Mouse (Mus musculus) limb, embryonic 15.5 days (tissue): ENCODE measurements around the gene Swt1. TPM values are rescaled to one million over a fixed set of nuclear protein-coding genes. Genes with fewer than 3 reads are reported as not detected.

Experiments
- ATAC-seq: fragments of 200-750 bp; cut with Nextera tagmentation; 2 replicates; pipeline ENCODE4 v1.8.0; 2017; ENCODE audit warnings: low read depth, moderate TSS enrichment; ENCODE audit not compliant: insufficient number of reproducible peaks, low FRiP score, low TSS enrichment
- H3K27ac ChIP-seq: fragments of 300-500 bp; sonication (generic); 2 replicates; pipeline ENCODE4 v1.5.1; 2015; ENCODE audit warnings: moderate library complexity, mild to moderate bottlenecking, inconsistent platforms
- H3K27me3 ChIP-seq: fragments of 300-500 bp; sonication (generic); 2 replicates; pipeline ENCODE4 v1.6.1; 2015; ENCODE audit warnings: inconsistent platforms
- H3K36me3 ChIP-seq: fragments of 300-500 bp; sonication (generic); 2 replicates; pipeline ENCODE4 v1.6.1; 2015; ENCODE audit warnings: inconsistent platforms
- H3K4me1 ChIP-seq: fragments of 300-500 bp; sonication (generic); 2 replicates; pipeline ENCODE4 v1.6.1; 2015; ENCODE audit warnings: inconsistent platforms
- H3K4me2 ChIP-seq: fragments of 300-500 bp; sonication (generic); 2 replicates; pipeline ENCODE4 v1.6.1; 2015; ENCODE audit warnings: mild to moderate bottlenecking, inconsistent platforms
- H3K4me3 ChIP-seq: fragments of 300-500 bp; sonication (generic); 2 replicates; pipeline ENCODE4 v1.5.1; 2015; ENCODE audit warnings: mild to moderate bottlenecking, inconsistent platforms
- H3K9ac ChIP-seq: fragments of 300-500 bp; sonication (generic); 2 replicates; pipeline ENCODE4 v1.6.1; 2015; ENCODE audit warnings: inconsistent platforms
- H3K9me3 ChIP-seq: fragments of 300-500 bp; sonication (generic); 2 replicates; pipeline ENCODE4 v1.6.1; 2016; ENCODE audit warnings: inconsistent platforms
- WGBS: fragments of 180-500 bp; shearing (Covaris S2); methylation state at CpG from one replicate; pipeline ENCODE4 v1.1.7; 2015; 5-methylcytosine and 5-hydroxymethylcytosine counted together
- microRNA-seq: library from miRNA; unstranded; fragments of <30 nt; microRNA quantifications from one replicate; pipeline ENCODE4, GENCODE M21; 2016
- polyA plus RNA-seq: library from polyadenylated mRNA; unstranded; fragments of >200 nt; fragmentation: Nextera tagmentation; extraction: Ambion mirVana; gene quantifications from 2 replicates; pipeline ENCODE4 v1.2.1, GENCODE M21; 2015

Gene Swt1
- polyA plus RNA-seq, 1 experiment from 2014 or later = 25.1 TPM

DNA sequence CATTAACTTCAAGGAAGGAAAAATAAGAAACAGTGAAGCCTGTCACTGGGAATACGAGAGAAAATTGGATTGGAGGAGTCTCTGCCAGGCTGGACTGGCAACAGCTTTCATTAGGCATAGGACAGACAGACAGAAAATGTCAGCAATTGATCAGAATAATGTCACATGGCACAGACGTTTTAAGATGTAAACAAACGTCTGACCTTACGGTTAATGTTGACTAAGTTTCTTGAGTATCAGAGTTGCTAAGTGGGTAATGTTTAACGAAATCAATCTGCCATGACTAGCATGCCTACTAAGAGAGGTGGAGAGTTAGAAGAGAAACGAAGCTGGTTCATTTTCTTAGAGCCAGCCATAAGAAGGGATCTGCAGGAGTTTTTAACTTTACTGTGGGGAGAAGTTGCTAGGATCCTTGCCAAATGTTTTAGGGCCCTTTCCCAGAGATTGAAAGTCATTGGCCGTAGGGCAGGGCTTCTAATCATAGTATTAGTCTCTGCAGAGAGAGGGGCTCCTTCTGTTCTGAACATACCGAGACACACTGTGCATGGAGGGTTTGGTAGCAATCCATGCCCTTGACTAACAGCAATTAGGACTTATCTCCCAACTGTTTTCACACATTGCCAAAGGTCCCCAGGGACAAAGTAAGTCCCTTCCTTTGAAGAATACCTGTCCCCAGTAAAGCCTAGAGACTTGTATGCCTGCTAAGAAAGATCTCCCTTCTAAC, 86.8 kb downstream of the Swt1 start:
- 55% methylated on average over 8 of the region's 8 CpGs for WGBS
- H3K4me2 ChIP-seq = no peak overlapping the region
- H3K36me3 ChIP-seq = no peaks in the 10 kb centered on the region
- no peaks in the 10 kb centered on the region for H3K27me3 ChIP-seq
- H3K27ac ChIP-seq = no peak overlapping the region
- no peaks in the 10 kb centered on the region for H3K9me3 ChIP-seq
- ATAC-seq = no peak
- no peak overlapping the region for H3K9ac ChIP-seq
- peaks cover 16% of the 10 kb centered on the region for H3K4me1 ChIP-seq
- H3K4me3 ChIP-seq = no peak overlapping the region

DNA sequence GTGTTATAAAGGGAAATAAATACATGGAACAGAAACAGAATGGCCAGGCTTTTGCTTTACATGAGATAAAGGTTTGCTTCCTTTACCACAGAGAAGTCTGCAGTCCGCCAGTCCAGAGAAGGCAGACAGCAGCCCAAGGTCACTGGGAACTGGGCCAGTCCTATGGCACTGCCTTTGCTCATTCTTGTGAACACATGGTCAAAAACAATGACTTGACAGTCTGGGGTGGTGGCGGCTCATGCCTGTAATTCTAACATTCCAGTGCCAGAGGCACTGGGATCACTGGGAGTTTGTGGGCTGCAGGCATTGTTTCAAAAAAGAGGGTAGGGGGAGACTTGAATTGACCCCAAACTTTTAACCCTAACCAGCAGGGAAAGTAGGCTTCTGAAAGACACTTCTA, 89.3 kb downstream of the Swt1 start:
- Histone ChIP-seq H3K4me2 (no peak overlapping the region), H3K27me3 (no peaks in the 10 kb centered on the region), H3K4me1 (peaks cover 12% of the 10 kb centered on the region), H3K9me3 (no peaks in the 10 kb centered on the region), H3K4me3 (no peak overlapping the region), H3K36me3 (no peaks in the 10 kb centered on the region), H3K9ac (no peak overlapping the region), H3K27ac (no peak overlapping the region)
- ATAC-seq = no peak
- WGBS = 64% methylated on average over 2 of the region's 2 CpGs

DNA sequence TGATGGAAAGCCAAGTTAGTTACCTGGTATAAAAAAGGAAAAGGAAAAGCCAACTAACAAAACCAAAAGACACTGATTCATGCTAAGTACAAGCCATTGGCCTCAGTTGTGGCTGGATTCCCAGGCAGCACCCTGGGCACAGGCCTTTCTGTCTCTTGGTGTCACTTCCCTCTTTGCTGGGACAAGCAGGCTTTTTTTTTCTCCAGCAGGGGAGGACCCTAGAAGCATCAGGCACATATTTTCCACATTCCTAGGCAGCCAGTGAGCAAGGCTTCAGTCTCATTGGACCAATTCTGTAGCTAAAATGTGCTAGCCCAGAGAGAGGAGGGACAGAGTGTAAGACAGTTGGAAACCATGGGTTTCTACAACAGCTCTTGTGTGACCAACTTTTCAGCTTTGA, 90.0 kb downstream of the Swt1 start:
- H3K4me3 ChIP-seq = no peak overlapping the region
- no peaks in the 10 kb centered on the region for H3K27me3 ChIP-seq
- H3K4me2 ChIP-seq = no peak overlapping the region
- no peak overlapping the region for H3K27ac ChIP-seq
- no peaks in the 10 kb centered on the region for H3K36me3 ChIP-seq
- ATAC-seq = no peak
- no peaks in the 10 kb centered on the region for H3K9me3 ChIP-seq
- H3K4me1 ChIP-seq = peaks cover 6% of the 10 kb centered on the region
- H3K9ac ChIP-seq = no peak overlapping the region

DNA sequence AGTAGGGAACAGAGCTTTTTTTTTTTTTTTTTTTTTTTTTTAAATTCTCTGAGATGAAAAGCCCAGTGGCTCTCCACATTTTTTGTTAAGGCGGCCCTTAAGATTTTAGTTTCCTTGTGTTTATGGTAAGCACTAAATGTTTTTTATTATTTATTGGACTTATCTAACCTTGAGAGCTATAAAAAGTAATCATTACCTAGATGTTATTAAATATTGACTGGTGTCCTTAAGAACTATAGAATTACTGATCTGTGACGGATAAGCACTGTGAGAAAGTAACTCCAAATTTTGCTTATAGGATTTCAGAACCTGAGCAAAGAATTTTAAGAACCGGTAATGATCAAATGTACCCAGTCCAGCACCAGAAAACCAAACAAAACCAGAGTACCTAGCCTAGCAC, 95.4 kb downstream of the Swt1 start:
- Histone ChIP-seq H3K27ac (no peak overlapping the region), H3K4me1 (no peaks in the 10 kb centered on the region), H3K9ac (no peak overlapping the region), H3K27me3 (no peaks in the 10 kb centered on the region), H3K9me3 (no peaks in the 10 kb centered on the region), H3K4me3 (no peak overlapping the region), H3K36me3 (no peaks in the 10 kb centered on the region), H3K4me2 (no peak overlapping the region)
- no peak for ATAC-seq
- WGBS = 83% methylated on average over 3 of the region's 3 CpGs

DNA sequence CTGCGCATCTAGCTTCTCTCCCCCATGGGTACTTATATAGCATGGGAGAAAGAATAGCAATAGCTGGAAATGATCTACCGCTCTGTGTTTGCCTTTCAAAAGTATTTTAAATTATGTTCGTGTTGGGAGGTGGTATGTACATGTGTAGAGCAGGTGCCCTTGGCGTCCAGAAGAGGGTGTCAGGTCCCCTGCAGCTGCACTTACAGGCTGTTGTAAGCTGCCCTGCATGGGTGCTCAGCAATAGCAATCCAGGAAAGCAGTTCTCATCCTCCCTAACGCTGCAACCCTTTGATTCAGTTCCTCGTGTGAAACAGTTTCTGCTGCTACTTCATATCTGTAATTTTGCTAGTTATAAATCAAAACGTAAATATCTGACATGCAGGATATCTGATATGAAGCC, 98.7 kb downstream of the Swt1 start:
- ATAC-seq = no peak
- H3K27ac ChIP-seq = no peak overlapping the region
- WGBS = 71% methylated on average over 7 of the region's 7 CpGs
- no peak overlapping the region for H3K4me3 ChIP-seq
- no peaks in the 10 kb centered on the region for H3K27me3 ChIP-seq
- no peak overlapping the region for H3K4me2 ChIP-seq
- H3K4me1 ChIP-seq = no peaks in the 10 kb centered on the region
- H3K9ac ChIP-seq = no peak overlapping the region
- H3K9me3 ChIP-seq = no peaks in the 10 kb centered on the region
- H3K36me3 ChIP-seq = no peaks in the 10 kb centered on the region

DNA sequence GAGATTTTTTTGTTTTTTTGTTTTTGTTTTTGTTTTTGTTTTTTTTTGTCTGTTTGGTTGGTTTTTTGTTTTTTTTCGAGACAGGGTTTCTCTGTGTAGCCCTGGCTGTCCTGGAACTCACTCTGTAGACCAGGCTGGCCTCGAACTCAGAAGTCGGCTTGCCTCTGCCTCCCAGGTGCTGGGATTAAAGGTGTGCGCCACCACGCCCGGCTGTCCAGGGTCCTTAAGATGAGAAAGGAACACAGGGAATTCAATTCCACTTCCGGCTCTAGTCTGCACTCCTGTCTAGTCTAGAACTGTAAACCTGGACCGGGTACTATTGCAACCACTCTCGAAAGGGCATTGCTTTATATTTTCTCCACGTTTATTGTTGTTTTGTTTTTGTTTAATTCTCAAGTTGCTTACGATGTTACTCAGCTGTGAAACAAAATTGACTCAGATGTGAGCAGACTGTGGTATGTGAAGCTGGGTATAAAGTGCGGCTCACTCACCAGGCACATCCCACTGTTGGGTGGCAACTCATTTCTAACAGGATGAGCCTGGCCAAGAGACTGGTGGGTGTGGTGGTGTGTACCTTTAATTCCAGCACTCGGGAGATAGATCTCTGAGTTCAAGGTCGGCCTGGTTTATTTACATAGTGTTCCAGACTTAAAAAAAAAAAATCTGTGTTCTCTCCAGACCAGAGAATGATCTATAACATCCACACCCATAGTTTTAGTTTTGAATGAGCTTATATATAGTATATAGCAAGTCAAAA, 99.7 kb downstream of the Swt1 start:
- H3K9me3 ChIP-seq = no peaks in the 10 kb centered on the region
- ATAC-seq = no peak
- H3K4me3 ChIP-seq = no peak overlapping the region
- H3K4me2 ChIP-seq = no peak overlapping the region
- 87% methylated on average over 14 of the region's 14 CpGs for WGBS
- no peak overlapping the region for H3K27ac ChIP-seq
- H3K9ac ChIP-seq = no peak overlapping the region
- H3K4me1 ChIP-seq = no peaks in the 10 kb centered on the region
- no peaks in the 10 kb centered on the region for H3K36me3 ChIP-seq
- no peaks in the 10 kb centered on the region for H3K27me3 ChIP-seq

DNA sequence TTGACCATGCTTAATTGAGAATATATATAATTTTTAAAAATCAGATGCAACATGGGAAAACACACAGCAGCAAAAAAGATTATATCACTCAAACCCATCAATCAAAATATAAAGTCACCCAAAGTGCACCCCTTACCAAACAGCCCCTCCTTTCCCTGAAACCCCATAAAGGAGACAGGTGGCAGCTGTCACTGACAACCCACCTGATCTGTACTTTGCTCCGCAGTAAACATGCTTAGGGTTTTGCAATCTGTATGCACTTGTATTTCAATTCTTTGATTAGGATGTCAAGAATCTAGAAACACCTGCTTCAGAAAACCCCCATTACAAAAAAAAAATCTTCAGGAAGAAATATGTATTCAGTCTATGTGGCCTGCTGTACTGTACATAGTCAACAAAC, 102.9 kb downstream of the Swt1 start:
- H3K4me3 ChIP-seq = no peak overlapping the region
- no peaks in the 10 kb centered on the region for H3K36me3 ChIP-seq
- no peak overlapping the region for H3K27ac ChIP-seq
- 63% methylated on average over 1 of the region's 1 CpGs for WGBS
- H3K4me2 ChIP-seq = no peak overlapping the region
- H3K27me3 ChIP-seq = no peaks in the 10 kb centered on the region
- no peaks in the 10 kb centered on the region for H3K9me3 ChIP-seq
- no peak overlapping the region for H3K9ac ChIP-seq
- H3K4me1 ChIP-seq = no peaks in the 10 kb centered on the region
- ATAC-seq = no peak

DNA sequence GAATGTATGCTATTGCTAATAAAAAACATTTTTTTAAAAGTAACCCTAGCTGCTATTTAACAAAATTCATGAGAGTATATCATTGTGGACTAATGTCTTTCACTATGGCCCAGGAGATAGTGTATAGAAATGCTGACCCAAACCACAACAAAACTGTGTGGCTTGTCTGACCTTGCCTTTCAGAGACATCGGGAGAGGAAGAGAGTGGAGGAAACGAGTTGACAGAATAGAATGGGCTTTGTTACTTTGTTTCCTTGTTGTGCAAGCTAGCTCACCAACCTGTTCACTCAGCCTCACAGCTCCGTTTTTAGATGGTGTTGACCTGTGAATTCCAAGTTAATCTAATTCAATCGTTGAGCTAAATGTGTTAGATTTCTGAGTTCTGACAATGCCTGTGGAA, 107.8 kb downstream of the Swt1 start:
- Histone ChIP-seq H3K9ac (no peak overlapping the region), H3K4me3 (no peak overlapping the region), H3K4me2 (no peak overlapping the region), H3K27me3 (no peaks in the 10 kb centered on the region), H3K27ac (no peak overlapping the region), H3K4me1 (no peaks in the 10 kb centered on the region), H3K36me3 (no peaks in the 10 kb centered on the region), H3K9me3 (no peaks in the 10 kb centered on the region)
- no peak for ATAC-seq
- 71% methylated on average over 4 of the region's 4 CpGs for WGBS

DNA sequence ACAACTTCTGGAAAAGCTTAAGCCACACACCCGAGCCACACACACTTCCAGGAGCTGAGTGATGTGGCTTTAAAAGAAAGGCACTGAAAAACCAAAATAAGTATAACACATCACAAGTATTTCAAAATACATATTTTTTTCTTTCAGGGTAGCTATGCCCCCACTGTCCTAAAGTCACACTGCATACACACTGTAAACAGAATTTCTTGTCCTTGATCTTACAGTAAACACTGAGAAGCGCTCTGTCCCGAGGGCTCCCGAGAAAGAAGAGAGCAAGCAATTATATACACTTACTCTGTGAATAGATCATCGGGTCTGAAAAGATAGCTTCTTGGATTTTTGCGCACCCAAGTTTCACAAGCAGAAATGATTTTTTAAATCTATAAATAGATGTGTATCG, 109.0 kb downstream of the Swt1 start:
- WGBS = 85% methylated on average over 7 of the region's 7 CpGs
- H3K4me3 ChIP-seq = no peak overlapping the region
- no peak overlapping the region for H3K27ac ChIP-seq
- H3K36me3 ChIP-seq = no peaks in the 10 kb centered on the region
- H3K27me3 ChIP-seq = no peaks in the 10 kb centered on the region
- no peak overlapping the region for H3K9ac ChIP-seq
- no peaks in the 10 kb centered on the region for H3K9me3 ChIP-seq
- ATAC-seq = no peak
- no peak overlapping the region for H3K4me2 ChIP-seq
- no peaks in the 10 kb centered on the region for H3K4me1 ChIP-seq

Small RNA genes lying within 50 kb of the gene (microRNA-seq; reads per million reads assigned to microRNA genes)
- gene Mir7682 = not detected

Other genes with a start within 250 kb of the Swt1 start
- 0.16 TPM in 1 of 2 replicates, not detected in the other for gene Gm47985, start 245.9 kb downstream of the Swt1 start, polyA plus RNA-seq
- not detected in 2 replicates for gene Gm8947, start 236.1 kb downstream of the Swt1 start, polyA plus RNA-seq
- gene Gm47995, start 230.0 kb downstream of the Swt1 start, polyA plus RNA-seq = 0.19 and 0.38 TPM in 2 replicates
- not detected in 2 replicates for gene 3110040M04Rik, start 224.3 kb downstream of the Swt1 start, polyA plus RNA-seq
- 0.15 TPM in 1 of 2 replicates, not detected in the other for gene Gm47996, start 218.3 kb downstream of the Swt1 start, polyA plus RNA-seq
- 225 and 245 TPM in 2 replicates for gene Ivns1abp, start 84.0 kb downstream of the Swt1 start, polyA plus RNA-seq
- gene Trmt1l, start 87 bp upstream of the Swt1 start, polyA plus RNA-seq = 37.9 and 40.2 TPM in 2 replicates
- 86.6 and 92.0 TPM in 2 replicates for gene Rnf2, start 72.5 kb upstream of the Swt1 start, polyA plus RNA-seq
- 24.2 and 25.2 TPM in 2 replicates for gene Fam129a, start 142.7 kb upstream of the Swt1 start, polyA plus RNA-seq